Mouse (Mus musculus) megakaryocyte, embryonic 14.5 days (primary cell): Measurements from ENCODE around the gene Ankrd16. TPM values are rescaled to one million over a fixed set of nuclear protein-coding genes. Genes with fewer than 3 reads are reported as not detected.

Source experiments
- H3K27me3 ChIP-seq: replicated peaks from 2 replicates; pipeline ENCODE3; 2012; ENCODE audit warnings: inconsistent platforms
- H3K36me3 ChIP-seq: replicated peaks from 2 replicates; pipeline ENCODE3; 2012; ENCODE audit warnings: low read length, inconsistent platforms, mixed read lengths
- H3K4me1 ChIP-seq: 2 replicates; pipeline ENCODE4 v1.6.1; 2012; ENCODE audit warnings: inconsistent platforms
- H3K4me3 ChIP-seq: replicated peaks from 2 replicates; pipeline ENCODE3; 2012; ENCODE audit warnings: moderate library complexity, mild to moderate bottlenecking, inconsistent platforms
- H3K9me3 ChIP-seq: 2 replicates; pipeline ENCODE4 v1.6.1; 2012; ENCODE audit warnings: inconsistent platforms
- FLI1 ChIP-seq: IDR thresholded peaks from 2 replicates; pipeline ENCODE4 v1.6.1; 2012; ENCODE audit warnings: low read length, inconsistent platforms, mixed read lengths
- GATA1 ChIP-seq: IDR thresholded peaks from 3 replicates; pipeline ENCODE4 v1.6.1; 2012; ENCODE audit warnings: mixed read lengths, low read length, inconsistent platforms, borderline replicate concordance
- polyA plus RNA-seq: library from polyadenylated mRNA; stranded (reverse); fragments of >175 nt; gene quantifications from 2 replicates; pipeline ENCODE4 v1.2.3, GENCODE M21; 2012; ENCODE audit warnings: low replicate concordance; ENCODE audit not compliant: insufficient read depth

The Ankrd16 gene
- polyA plus RNA-seq, 1 experiment = 8.1 TPM

GRCm38 (mm10) chr2:11767161-11767545 lies 10.5 kb upstream of the Ankrd16 start:
- no peak overlapping the region for H3K4me3 ChIP-seq
- H3K4me1 ChIP-seq = peaks cover 48% of the 10 kb centered on the region
- H3K9me3 ChIP-seq = no peaks in the 10 kb centered on the region
- H3K36me3 ChIP-seq = peaks cover 80% of the 10 kb centered on the region
- H3K27me3 ChIP-seq = no peaks in the 10 kb centered on the region
- TF ChIP-seq GATA1 (no peak), FLI1 (no peak)

GRCm38 (mm10) chr2:11771701-11772100 lies 6.0 kb upstream of the Ankrd16 start:
- Histone ChIP-seq H3K9me3 (no peaks in the 10 kb centered on the region), H3K4me1 (peaks cover 60% of the 10 kb centered on the region)
- no peak for TF ChIP-seq FLI1
- no peak for TF ChIP-seq GATA1

GRCm38 (mm10) chr2:11772401-11772800 lies 5.3 kb upstream of the Ankrd16 start:
- no peaks in the 10 kb centered on the region for H3K27me3 ChIP-seq
- H3K36me3 ChIP-seq = peaks cover 34% of the 10 kb centered on the region
- H3K4me1 ChIP-seq = peaks cover 56% of the 10 kb centered on the region
- H3K9me3 ChIP-seq = no peaks in the 10 kb centered on the region
- no peak for TF ChIP-seq FLI1
- no peak for TF ChIP-seq GATA1
- no peak overlapping the region for H3K4me3 ChIP-seq

More at GRCm38 (mm10) chr2:11771701-11772100, 6.0 kb upstream of the Ankrd16 start:
- peaks cover 41% of the 10 kb centered on the region for H3K36me3 ChIP-seq
- H3K4me3 ChIP-seq = no peak overlapping the region
- H3K27me3 ChIP-seq = no peaks in the 10 kb centered on the region

GRCm38 (mm10) chr2:11774426-11774825 lies 3.2 kb upstream of the Ankrd16 start:
- Histone ChIP-seq H3K9me3 (no peaks in the 10 kb centered on the region), H3K4me1 (peaks cover 65% of the 10 kb centered on the region), H3K27me3 (no peaks in the 10 kb centered on the region), H3K36me3 (peaks cover 15% of the 10 kb centered on the region), H3K4me3 (peak overlapping the region; percentile 10)
- TF ChIP-seq FLI1 (no peak), GATA1 (no peak)

- peaks cover 71% of the 10 kb centered on the region for H3K4me1 ChIP-seq
- H3K36me3 ChIP-seq = peaks cover 16% of the 10 kb centered on the region
- H3K4me3 ChIP-seq = no peak overlapping the region
- H3K27me3 ChIP-seq = no peaks in the 10 kb centered on the region
- TF ChIP-seq GATA1 = no peak
- no peak for TF ChIP-seq FLI1
- H3K9me3 ChIP-seq = no peaks in the 10 kb centered on the region
Measured at GRCm38 (mm10) chr2:11775121-11775520, 2.6 kb upstream of the Ankrd16 start.

GRCm38 (mm10) chr2:11776415-11776814 lies 1.3 kb upstream of the Ankrd16 start:
- H3K4me3 ChIP-seq = peak overlapping the region; percentile 100
- TF ChIP-seq GATA1 = no peak
- TF ChIP-seq FLI1 = no peak
- peaks cover 68% of the 10 kb centered on the region for H3K4me1 ChIP-seq
- peaks cover 27% of the 10 kb centered on the region for H3K36me3 ChIP-seq
- H3K27me3 ChIP-seq = no peaks in the 10 kb centered on the region
- no peaks in the 10 kb centered on the region for H3K9me3 ChIP-seq

- H3K4me1 ChIP-seq = peaks cover 52% of the 10 kb centered on the region
- no peaks in the 10 kb centered on the region for H3K9me3 ChIP-seq
- peak overlapping the region; percentile 100 for H3K4me3 ChIP-seq
- no peaks in the 10 kb centered on the region for H3K27me3 ChIP-seq
- TF ChIP-seq GATA1 (no peak), FLI1 (no peak)
- H3K36me3 ChIP-seq = peaks cover 46% of the 10 kb centered on the region
Measured at GRCm38 (mm10) chr2:11778087-11778823, 579 bp downstream of the Ankrd16 start.

- H3K9me3 ChIP-seq = no peaks in the 10 kb centered on the region
- H3K4me3 ChIP-seq = no peak overlapping the region
- H3K27me3 ChIP-seq = no peaks in the 10 kb centered on the region
- peaks cover 15% of the 10 kb centered on the region for H3K4me1 ChIP-seq
- H3K36me3 ChIP-seq = peaks cover 86% of the 10 kb centered on the region
- TF ChIP-seq GATA1 (no peak), FLI1 (no peak)
Measured at GRCm38 (mm10) chr2:11784159-11784558, 6.5 kb downstream of the Ankrd16 start.

- H3K27me3 ChIP-seq = no peaks in the 10 kb centered on the region
- no peak overlapping the region for H3K4me3 ChIP-seq
- H3K36me3 ChIP-seq = peaks cover 50% of the 10 kb centered on the region
- 0 out of 2 replicates have a peak, but pooled peaks cover 3% of the 10 kb centered on the region for H3K9me3 ChIP-seq
- TF ChIP-seq GATA1 = no peak
- TF ChIP-seq FLI1 = no peak
- peaks cover 20% of the 10 kb centered on the region for H3K4me1 ChIP-seq
Measured at GRCm38 (mm10) chr2:11794668-11795067, 17.0 kb downstream of the Ankrd16 start.

- H3K4me1 ChIP-seq = peaks cover 33% of the 10 kb centered on the region
- TF ChIP-seq GATA1 (no peak), FLI1 (no peak)
- H3K27me3 ChIP-seq = no peaks in the 10 kb centered on the region
- no peaks in the 10 kb centered on the region for H3K9me3 ChIP-seq
- H3K4me3 ChIP-seq = no peak overlapping the region
- H3K36me3 ChIP-seq = peaks cover 19% of the 10 kb centered on the region
Measured at GRCm38 (mm10) chr2:11797930-11798364, 20.3 kb downstream of the Ankrd16 start.
